Mouse (Mus musculus) liver, embryonic 13.5 days (tissue): ENCODE measurements at regions not wholly inside any gene's neighbourhood (a gene's known extent, or its start where the extent isn't known, plus 50 kb on each side); places are given as distances from the start of the nearest gene placed in this dataset.
A peak's percentile ranks its signal among the peaks of the same experiment; 100 is the strongest.

Source experiments
- ATAC-seq: fragments of 200-750 bp; cut with Nextera tagmentation; 2 replicates; pipeline ENCODE4 v1.8.0; 2017; ENCODE audit warnings: low read depth, mild to moderate bottlenecking, moderate number of reproducible peaks, moderate library complexity
- DNase-seq: peaks from one replicate; pipeline ENCODE4 v3.0.0; 2022
- H3K27ac ChIP-seq: fragments of 300-500 bp; sonication (generic); 2 replicates; pipeline ENCODE4 v1.5.1; 2015; ENCODE audit warnings: moderate library complexity, mild to moderate bottlenecking, inconsistent platforms
- H3K27me3 ChIP-seq: fragments of 300-500 bp; sonication (generic); 2 replicates; pipeline ENCODE4 v1.6.1; 2015; ENCODE audit warnings: mild to moderate bottlenecking, inconsistent platforms
- H3K36me3 ChIP-seq: fragments of 300-500 bp; sonication (generic); 2 replicates; pipeline ENCODE4 v1.6.1; 2015; ENCODE audit warnings: mild to moderate bottlenecking, inconsistent platforms
- H3K4me1 ChIP-seq: fragments of 300-500 bp; sonication (generic); replicated peaks from 2 replicates; pipeline ENCODE4 v1.6.1; 2015; ENCODE audit warnings: inconsistent platforms
- H3K4me2 ChIP-seq: fragments of 300-500 bp; sonication (generic); 2 replicates; pipeline ENCODE4 v1.6.1; 2015; ENCODE audit warnings: inconsistent platforms, mild to moderate bottlenecking, moderate library complexity
- H3K4me3 ChIP-seq: fragments of 300-500 bp; sonication (generic); replicated peaks from 2 replicates; pipeline ENCODE4 v1.5.1; 2015; ENCODE audit warnings: mild to moderate bottlenecking, inconsistent platforms
- H3K9ac ChIP-seq: fragments of 300-500 bp; sonication (generic); 2 replicates; pipeline ENCODE4 v1.6.1; 2015; ENCODE audit warnings: mild to moderate bottlenecking, inconsistent platforms
- H3K9me3 ChIP-seq: fragments of 300-500 bp; sonication (generic); replicated peaks from 2 replicates; pipeline ENCODE4 v1.6.1; 2016; ENCODE audit warnings: inconsistent platforms
- WGBS: fragments of 180-500 bp; shearing (Covaris S2); methylation state at CpG from one replicate; pipeline ENCODE4 v1.1.7; 2015; ENCODE audit not compliant: insufficient replicate concordance; 5-methylcytosine and 5-hydroxymethylcytosine counted together

- Histone ChIP-seq H3K27ac (no peak overlapping the region), H3K27me3 (no peaks in the 10 kb centered on the region), H3K36me3 (no peaks in the 10 kb centered on the region), H3K9ac (no peak overlapping the region), H3K4me2 (no peak overlapping the region), H3K9me3 (no peaks in the 10 kb centered on the region), H3K4me1 (peaks cover 10% of the 10 kb centered on the region; the same call in 1 of the 2 replicates), H3K4me3 (no peak overlapping the region)
- no peak for ATAC-seq
- WGBS, result 44% methylated on average over 9 of the region's 9 CpGs
- no peak for DNase-seq
These were observed 68.8 kb upstream of the Epcam start for GRCm38 (mm10) chr17:87566996-87567395.

- no peak for DNase-seq
- H3K4me2 ChIP-seq, result no peak overlapping the region
- 33% methylated on average over 2 of the region's 2 CpGs for WGBS
- no peak overlapping the region for H3K4me3 ChIP-seq
- H3K9ac ChIP-seq, result no peak overlapping the region
- H3K27me3 ChIP-seq, result no peaks in the 10 kb centered on the region
- H3K9me3 ChIP-seq, result no peaks in the 10 kb centered on the region
- H3K4me1 ChIP-seq, result peaks cover 10% of the 10 kb centered on the region; the same call in 1 of the 2 replicates
- no peak overlapping the region for H3K27ac ChIP-seq
- no peak for ATAC-seq
- no peaks in the 10 kb centered on the region for H3K36me3 ChIP-seq
These were observed 68.3 kb upstream of the Epcam start for GRCm38 (mm10) chr17:87567475-87567874.

- ATAC-seq, result no peak
- no peak overlapping the region for H3K27ac ChIP-seq
These were observed 65.8 kb upstream of the Epcam start for GRCm38 (mm10) chr17:87569981-87570380.

GRCm38 (mm10) chr17:87570676-87571344 is 65.0 kb upstream of the Epcam start:
- Histone ChIP-seq H3K27ac (no peak overlapping the region), H3K4me2 (peak overlapping the region; percentile 41), H3K27me3 (no peaks in the 10 kb centered on the region), H3K9ac (no peak overlapping the region), H3K4me1 (peaks cover 10% of the 10 kb centered on the region; the same call in 1 of the 2 replicates), H3K36me3 (no peaks in the 10 kb centered on the region), H3K4me3 (no peak overlapping the region), H3K9me3 (no peaks in the 10 kb centered on the region)
- DNase-seq (no peak), ATAC-seq (no peak)
- WGBS, result 61% methylated on average over 18 of the region's 18 CpGs

More at GRCm38 (mm10) chr17:87569981-87570380, 65.8 kb upstream of the Epcam start:
- Histone ChIP-seq H3K27me3 (no peaks in the 10 kb centered on the region), H3K36me3 (no peaks in the 10 kb centered on the region), H3K9ac (no peak overlapping the region), H3K4me3 (no peak overlapping the region), H3K4me2 (no peak overlapping the region), H3K4me1 (peaks cover 10% of the 10 kb centered on the region; the same call in 1 of the 2 replicates), H3K9me3 (no peaks in the 10 kb centered on the region)
- 70% methylated on average over 9 of the region's 9 CpGs for WGBS
- DNase-seq, result no peak

GRCm38 (mm10) chr17:87571345-87571932 is 64.3 kb upstream of the Epcam start:
- Histone ChIP-seq H3K27ac (no peak overlapping the region), H3K27me3 (no peaks in the 10 kb centered on the region), H3K9ac (no peak overlapping the region), H3K4me2 (peak overlapping the region; percentile 41), H3K4me3 (peak overlapping the region; percentile 11; the same call in 1 of the 2 replicates), H3K4me1 (peaks cover 10% of the 10 kb centered on the region; the same call in 1 of the 2 replicates), H3K36me3 (no peaks in the 10 kb centered on the region), H3K9me3 (no peaks in the 10 kb centered on the region)
- 18% methylated on average over 18 of the region's 18 CpGs for WGBS
- peak; percentile 35; the same call in 1 of the 2 replicates for ATAC-seq
- peak; percentile 65 for DNase-seq

GRCm38 (mm10) chr17:87583575-87583974 is 52.2 kb upstream of the Epcam start:
- H3K9me3 ChIP-seq, result no peaks in the 10 kb centered on the region; the same call in 1 of the 2 replicates
- no peak overlapping the region for H3K27ac ChIP-seq
- no peak overlapping the region for H3K9ac ChIP-seq
- DNase-seq, result no peak
- H3K27me3 ChIP-seq, result no peaks in the 10 kb centered on the region
- H3K36me3 ChIP-seq, result no peaks in the 10 kb centered on the region
- no peak for ATAC-seq
- no peaks in the 10 kb centered on the region for H3K4me1 ChIP-seq
- WGBS, result 37% methylated on average over 6 of the region's 6 CpGs
- H3K4me3 ChIP-seq, result no peak overlapping the region
- H3K4me2 ChIP-seq, result no peak overlapping the region

GRCm38 (mm10) chr17:87585355-87585754 is 50.4 kb upstream of the Epcam start:
- no peak overlapping the region for H3K4me3 ChIP-seq
- no peak overlapping the region for H3K27ac ChIP-seq
- no peaks in the 10 kb centered on the region for H3K36me3 ChIP-seq
- no peak overlapping the region for H3K4me2 ChIP-seq
- H3K27me3 ChIP-seq, result no peaks in the 10 kb centered on the region
- no peak for ATAC-seq
- DNase-seq, result no peak
- 49% methylated on average over 6 of the region's 6 CpGs for WGBS
- no peaks in the 10 kb centered on the region; the same call in 1 of the 2 replicates for H3K9me3 ChIP-seq
- H3K9ac ChIP-seq, result no peak overlapping the region
- no peaks in the 10 kb centered on the region for H3K4me1 ChIP-seq
